Mouse (Mus musculus) inflammation-experienced regulatory T-cells, adult 6 months (primary cell): ENCODE measurements around the gene Gm4756. TPM values are rescaled to one million over a fixed set of nuclear protein-coding genes. Genes with fewer than 3 reads are reported as not detected.

Source experiments
- polyA plus RNA-seq, 3 experiments: library from polyadenylated mRNA; unstranded; fragments of 100-300 nt; shearing (Covaris generic); gene quantifications; one replicate each; pipeline ENCODE4 v1.2.1; 2017

Gene Gm4756
- polyA plus RNA-seq, 3 experiments from 2014 or later = 0.32 TPM; not detected in 2

Other genes starting within 250 kb of the Gm4756 start
- gene Rtn1, start 240.6 kb downstream of the Gm4756 start, polyA plus RNA-seq = under 1 TPM in 1 of 3 experiments, not detected in 2; 0.18 TPM
- not detected for gene Lrrc9, start 207.8 kb downstream of the Gm4756 start, polyA plus RNA-seq
- 1 to 10 TPM; 4.1 to 4.9 (median 4.1) TPM for gene Pcnx4, start 113.3 kb downstream of the Gm4756 start, polyA plus RNA-seq
- 100 to 1,000 TPM; 100 to 112 (median 101) TPM for gene Dhrs7, start 15.2 kb upstream of the Gm4756 start, polyA plus RNA-seq
- gene Ppm1a, start 107.8 kb upstream of the Gm4756 start, polyA plus RNA-seq = 10 to 100 TPM; 22.8 to 32.9 (median 30.0) TPM